ENCODE assay signal across 8 mouse cellular contexts in genomic region chr7:19381377-19382165, GRCm38 (mm10). TPM values are rescaled to one million over a fixed set of nuclear protein-coding genes. Genes with fewer than 3 reads are reported as not detected.
DNase-seq lines count a peak whose midpoint lies in the region; ATAC-seq lines count a peak whose summit lies in the region.

Ercc2 (plus strand) TSS chr7:19382010.

- H3K9me3 ChIP-seq in hindbrain, embryonic 15.5 days = no peaks in the 10 kb centered on the region

- peaks cover 17% of the 10 kb centered on the region for H3K4me1 ChIP-seq in hindbrain, embryonic 15.5 days (replicated peaks)

- ATAC-seq in hindbrain, embryonic 15.5 days (ENCODE audit: low FRiP score, low read depth) = peak; percentile 95

- DNase-seq in T-cell, adult 2 months (ENCODE audit: low spot score) = peak; percentile 99
- DNase-seq in cerebellum, postnatal 36 days = peak; percentile 98 to 99
- DNase-seq in frontal cortex, postnatal 36 days (ENCODE audit: low spot score in 2 of 2) = peak; percentile 98 to 99
- DNase-seq in left cerebral cortex, adult 11 months (ENCODE audit: low spot score) = peak; percentile 96
- DNase-seq in lung, postnatal 4 days = peak; percentile 99 to 100
- DNase-seq in retina, postnatal 7 days (ENCODE audit: low read depth, low spot score) = peak; percentile 99
- DNase-seq in urinary bladder, adult 2 months (ENCODE audit: low spot score) = peak; percentile 98

- H3K27ac ChIP-seq in hindbrain, embryonic 15.5 days (replicated peaks) = peak within 1 kb of the TSS; percentile 71

- H3K27me3 ChIP-seq in hindbrain, embryonic 15.5 days = no peaks in the 10 kb centered on the region

- peak within 1 kb of the TSS; percentile 82 for H3K9ac ChIP-seq in hindbrain, embryonic 15.5 days

- peaks cover 19% of the 10 kb centered on the region for H3K36me3 ChIP-seq in hindbrain, embryonic 15.5 days

- H3K4me3 ChIP-seq in hindbrain, embryonic 15.5 days = peak within 1 kb of the TSS; percentile 93

- 7% methylated on average over 46 of the region's 48 CpGs for WGBS in hindbrain, embryonic 15.5 days

- peak within 1 kb of the TSS; percentile 58 for H3K4me2 ChIP-seq in hindbrain, embryonic 15.5 days

RNA-seq across cellular contexts. Expression of gene Ercc2, which starts in this region (rescaled TPM):
- polyA plus RNA-seq in hindbrain, embryonic 15.5 days (2015; fragmentation: Nextera tagmentation; extraction: Ambion mirVana) = 23.8 and 24.4 TPM in 2 replicates
- polyA plus RNA-seq in urinary bladder, adult 2 months (2012; rRNA removed) = 23.8 and 24.5 TPM in 2 replicates

Comparison
In these comparisons a context has a peak if more than half of its experiments do, and no peak if none do; other contexts are left out.
1. Peak in every context shown above with its lines: DNase-seq, ATAC-seq, H3K4me3 ChIP-seq and H3K27ac ChIP-seq.